Mouse (Mus musculus) lung, embryonic 14.5 days (tissue): Measurements from ENCODE around the gene Tspan10. TPM values are rescaled to one million over a fixed set of nuclear protein-coding genes. Genes with fewer than 3 reads are reported as not detected.

Experiments used
- ATAC-seq: fragments of 200-750 bp; cut with Nextera tagmentation; 2 replicates; pipeline ENCODE4 v1.8.0; 2017; ENCODE audit warnings: mild to moderate bottlenecking, moderate TSS enrichment, moderate library complexity; ENCODE audit not compliant: insufficient read depth
- DNase-seq: peaks from one replicate; pipeline ENCODE4 v3.0.0-alpha.2; 2015
- H3K27ac ChIP-seq: fragments of 300-500 bp; sonication (generic); 2 replicates; pipeline ENCODE4 v1.5.1; 2014; ENCODE audit warnings: low read depth, mild to moderate bottlenecking, moderate library complexity
- H3K27me3 ChIP-seq: fragments of 300-500 bp; sonication (generic); 2 replicates; pipeline ENCODE4 v1.6.1; 2014; ENCODE audit warnings: low read length, control low read depth; ENCODE audit not compliant: insufficient read depth
- H3K36me3 ChIP-seq: fragments of 300-500 bp; sonication (generic); 2 replicates; pipeline ENCODE4 v1.6.1; 2014; ENCODE audit warnings: control low read depth; ENCODE audit not compliant: insufficient read depth
- H3K4me1 ChIP-seq: fragments of 300-500 bp; sonication (generic); 2 replicates; pipeline ENCODE4 v1.6.1; 2014; ENCODE audit warnings: antibody characterized with exemption, control low read depth; ENCODE audit not compliant: insufficient read depth
- H3K4me2 ChIP-seq: fragments of 300-500 bp; sonication (generic); 2 replicates; pipeline ENCODE4 v1.6.1; 2014; ENCODE audit warnings: mild to moderate bottlenecking
- H3K4me3 ChIP-seq: fragments of 300-500 bp; sonication (generic); 2 replicates; pipeline ENCODE4 v1.5.1; 2014; ENCODE audit warnings: low read depth, low read length
- H3K9ac ChIP-seq: fragments of 300-500 bp; sonication (generic); 2 replicates; pipeline ENCODE4 v1.6.1; 2014
- H3K9me3 ChIP-seq: fragments of 300-500 bp; sonication (generic); 2 replicates; pipeline ENCODE4 v1.6.1; 2016; ENCODE audit warnings: low read depth, low read length, control low read depth
- CTCF ChIP-seq: IDR thresholded peaks from 2 replicates; pipeline ENCODE4 v1.5.1; 2016; ENCODE audit warnings: antibody characterized with exemption, low read depth
- WGBS: fragments of 180-500 bp; shearing (Covaris S2); extraction: QIAGEN DNeasy Blood & Tissue Kit; methylation state at CpG from one replicate; pipeline ENCODE4 v1.1.7; 2014; 5-methylcytosine and 5-hydroxymethylcytosine counted together
- polyA plus RNA-seq: library from polyadenylated mRNA; unstranded; fragments of >200 nt; fragmentation: Nextera tagmentation; extraction: Ambion mirVana; gene quantifications from 2 replicates; pipeline ENCODE4 v1.2.1, GENCODE M21; 2014

Tspan10 gene
- polyA plus RNA-seq, 1 experiment from 2014 or later, result not detected

DNA sequence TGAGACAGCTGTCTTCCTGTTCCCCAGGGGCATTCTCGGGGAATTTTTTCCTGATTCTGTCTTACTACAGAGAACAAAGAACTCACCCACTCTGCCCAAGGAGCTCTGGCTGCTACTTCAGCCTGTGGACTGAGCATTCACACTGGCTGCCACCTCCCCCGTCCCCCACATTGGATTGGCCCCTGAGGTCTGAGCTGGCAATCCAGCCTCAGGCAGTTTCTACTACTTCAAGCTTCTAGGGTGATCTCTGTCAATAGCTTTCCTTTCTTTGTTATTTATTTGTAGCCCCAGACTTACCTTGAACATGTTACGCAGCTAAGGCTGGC, 50.4 kb downstream of the Tspan10 start:
- peak overlapping the region; percentile 77 for H3K9ac ChIP-seq
- ATAC-seq (no peak), DNase-seq (no peak)
- peak overlapping the region; percentile 94 for H3K4me3 ChIP-seq
- H3K4me2 ChIP-seq, result peak overlapping the region; percentile 93
- H3K36me3 ChIP-seq, result peaks cover 66% of the 10 kb centered on the region
- WGBS, result 28% methylated on average over 3 of the region's 3 CpGs
- H3K27ac ChIP-seq, result peak overlapping the region; percentile 84
- H3K4me1 ChIP-seq, result peaks cover 15% of the 10 kb centered on the region
- no peaks in the 10 kb centered on the region for H3K27me3 ChIP-seq
- no peak for TF ChIP-seq CTCF
- H3K9me3 ChIP-seq, result no peaks in the 10 kb centered on the region

DNA sequence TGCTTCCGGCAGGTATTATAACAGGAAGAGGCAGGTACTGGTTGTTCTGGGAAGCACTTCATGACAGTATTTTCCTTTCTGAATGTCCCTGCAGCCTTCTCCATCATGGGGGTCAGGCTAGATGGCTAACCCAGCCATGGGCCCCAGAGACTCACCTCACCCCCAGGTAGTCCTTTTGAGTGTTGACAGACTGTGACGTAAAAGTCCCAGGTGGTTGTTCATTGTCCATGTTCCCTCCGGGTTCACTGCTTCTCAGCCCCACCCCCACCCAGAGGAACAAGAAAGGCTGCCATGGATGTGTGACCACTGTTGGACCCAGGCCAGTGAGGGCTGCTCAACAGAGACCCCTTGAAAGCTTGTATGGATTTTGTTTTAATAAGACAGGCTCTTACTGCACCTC, 50.9 kb downstream of the Tspan10 start:
- WGBS, result 47% methylated on average over 3 of the region's 3 CpGs
- ATAC-seq (no peak), DNase-seq (no peak)
- H3K9ac ChIP-seq, result peak overlapping the region; percentile 77
- H3K4me3 ChIP-seq, result peak overlapping the region; percentile 94
- H3K27ac ChIP-seq, result peak overlapping the region; percentile 84
- H3K36me3 ChIP-seq, result peaks cover 66% of the 10 kb centered on the region
- H3K9me3 ChIP-seq, result no peaks in the 10 kb centered on the region
- peaks cover 15% of the 10 kb centered on the region for H3K4me1 ChIP-seq
- no peak for TF ChIP-seq CTCF
- peak overlapping the region; percentile 93 for H3K4me2 ChIP-seq
- H3K27me3 ChIP-seq, result no peaks in the 10 kb centered on the region

DNA sequence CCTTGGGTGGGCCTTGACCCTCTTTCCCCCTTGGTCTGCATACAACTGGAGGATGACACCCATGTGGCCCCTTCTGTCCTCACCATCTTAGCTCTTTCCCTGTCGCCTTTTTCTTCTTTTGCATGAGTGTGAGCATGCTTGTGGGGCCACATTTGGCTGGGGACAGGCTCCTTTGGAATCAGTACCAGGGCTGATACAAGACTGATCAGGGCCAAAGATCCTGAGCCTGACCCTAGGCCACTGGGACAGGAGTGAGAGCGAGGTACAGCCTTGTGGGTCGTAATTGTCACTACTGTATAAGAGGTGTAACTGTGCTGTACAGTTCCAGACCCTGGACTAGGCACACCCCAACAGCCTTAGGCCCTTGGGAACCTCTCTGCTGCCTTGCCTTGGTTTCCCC, 51.5 kb downstream of the Tspan10 start:
- no peak for TF ChIP-seq CTCF
- H3K9ac ChIP-seq, result 0 out of 2 replicates have a peak overlapping the region, but pooled peaks have one; percentile 77
- no peaks in the 10 kb centered on the region for H3K27me3 ChIP-seq
- DNase-seq (no peak), ATAC-seq (no peak)
- H3K4me3 ChIP-seq, result peak overlapping the region; percentile 94
- H3K4me2 ChIP-seq, result peak overlapping the region; percentile 93
- peaks cover 66% of the 10 kb centered on the region for H3K36me3 ChIP-seq
- H3K27ac ChIP-seq, result no peak overlapping the region
- 84% methylated on average over 3 of the region's 3 CpGs for WGBS
- peaks cover 15% of the 10 kb centered on the region for H3K4me1 ChIP-seq
- no peaks in the 10 kb centered on the region for H3K9me3 ChIP-seq

Other genes starting within 250 kb of the Tspan10 start
- 14.3 and 15.6 TPM in 2 replicates for gene Bahcc1, start 209.7 kb upstream of the Tspan10 start, polyA plus RNA-seq
- gene Actg1, start 94.1 kb upstream of the Tspan10 start, polyA plus RNA-seq, result 2,614 and 2,926 TPM in 2 replicates
- gene Fscn2, start 81.1 kb upstream of the Tspan10 start, polyA plus RNA-seq, result 0.23 and 0.57 TPM in 2 replicates
- 35.6 and 44.5 TPM in 2 replicates for gene Faap100, start 63.9 kb upstream of the Tspan10 start, polyA plus RNA-seq
- 42.1 and 51.4 TPM in 2 replicates for gene Nploc4, start 4.9 kb upstream of the Tspan10 start, polyA plus RNA-seq
- gene Pde6g, start 10.9 kb downstream of the Tspan10 start, polyA plus RNA-seq, result 0.18 TPM in 1 of 2 replicates, not detected in the other
- gene Oxld1, start 15.4 kb downstream of the Tspan10 start, polyA plus RNA-seq, result 10.9 and 11.2 TPM in 2 replicates
- gene Ccdc137, start 15.5 kb downstream of the Tspan10 start, polyA plus RNA-seq, result 32.2 and 34.6 TPM in 2 replicates
- gene Arl16, start 25.0 kb downstream of the Tspan10 start, polyA plus RNA-seq, result 42.9 and 44.4 TPM in 2 replicates
- 150 and 162 TPM in 2 replicates for gene Mrpl12, start 42.0 kb downstream of the Tspan10 start, polyA plus RNA-seq
- 68.9 and 71.3 TPM in 2 replicates for gene Slc25a10, start 49.2 kb downstream of the Tspan10 start, polyA plus RNA-seq
- 0.59 and 1.4 TPM in 2 replicates for gene Gcgr, start 88.1 kb downstream of the Tspan10 start, polyA plus RNA-seq
- 226 and 229 TPM in 2 replicates for gene Mcrip1, start 107.1 kb downstream of the Tspan10 start, polyA plus RNA-seq
- gene Ppp1r27, start 108.5 kb downstream of the Tspan10 start, polyA plus RNA-seq, result not detected in 2 replicates
- gene P4hb, start 130.6 kb downstream of the Tspan10 start, polyA plus RNA-seq, result 872 and 897 TPM in 2 replicates
- gene Arhgdia, start 139.0 kb downstream of the Tspan10 start, polyA plus RNA-seq, result 717 and 734 TPM in 2 replicates
- 617 and 627 TPM in 2 replicates for gene Alyref, start 155.7 kb downstream of the Tspan10 start, polyA plus RNA-seq
- 229 and 237 TPM in 2 replicates for gene Anapc11, start 155.8 kb downstream of the Tspan10 start, polyA plus RNA-seq
- gene Npb, start 165.8 kb downstream of the Tspan10 start, polyA plus RNA-seq, result 0.89 and 1.3 TPM in 2 replicates
- gene Pcyt2, start 175.3 kb downstream of the Tspan10 start, polyA plus RNA-seq, result 95.3 and 99.5 TPM in 2 replicates
- gene Sirt7, start 182.6 kb downstream of the Tspan10 start, polyA plus RNA-seq, result 26.1 and 33.1 TPM in 2 replicates
- 25.3 and 28.6 TPM in 2 replicates for gene Mafg, start 191.0 kb downstream of the Tspan10 start, polyA plus RNA-seq
- 29.0 and 29.8 TPM in 2 replicates for gene Pycr1, start 201.1 kb downstream of the Tspan10 start, polyA plus RNA-seq
- 1.1 TPM in 1 of 2 replicates, not detected in the other for gene Myadml2, start 205.5 kb downstream of the Tspan10 start, polyA plus RNA-seq
- 3.9 and 5.3 TPM in 2 replicates for gene Notum, start 218.5 kb downstream of the Tspan10 start, polyA plus RNA-seq
- 124 and 130 TPM in 2 replicates for gene Aspscr1, start 230.3 kb downstream of the Tspan10 start, polyA plus RNA-seq